Mouse (Mus musculus) heart, postnatal 0 days (tissue): ENCODE data around the gene Cfap44.
A peak's percentile ranks its signal among the peaks of the same experiment; 100 is the strongest.

ENCODE experiments used
- CTCF ChIP-seq: IDR thresholded peaks from 2 replicates; pipeline ENCODE4 v1.5.1; 2016; ENCODE audit warnings: antibody characterized with exemption, control low read depth, low read depth
- EP300 ChIP-seq: IDR thresholded peaks from 2 replicates; pipeline ENCODE4 v1.6.1; 2016; ENCODE audit warnings: antibody characterized with exemption, low read depth

DNA sequence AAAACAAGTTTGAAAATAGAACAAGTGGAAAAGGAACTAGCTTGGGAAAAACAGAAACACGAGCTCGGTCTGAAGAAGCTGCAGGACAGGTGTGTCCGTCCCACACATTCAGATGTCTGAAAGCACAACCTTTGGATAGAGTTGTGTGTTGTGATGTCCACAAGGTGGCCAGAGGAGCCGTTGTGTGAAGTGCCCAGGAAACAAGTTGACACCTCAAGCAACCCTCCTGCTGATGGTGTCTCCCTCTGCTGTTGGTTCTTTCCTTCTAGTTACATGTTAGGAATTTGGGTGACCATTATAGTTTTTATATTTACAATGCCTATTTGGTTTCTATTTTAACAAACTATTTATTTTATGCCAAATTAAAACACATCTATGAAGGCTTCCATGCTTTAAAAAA, 40.9 kb downstream of the Cfap44 start:
- TF ChIP-seq EP300 (no peak), CTCF (peak; percentile 39)
